Mouse (Mus musculus) ES-Bruce4 (cell line): ENCODE data around the gene Kif13a. TPM values are rescaled to one million over a fixed set of nuclear protein-coding genes. Genes with fewer than 3 reads are reported as not detected.

Experiments used
- H3K27ac ChIP-seq: 2 replicates; pipeline ENCODE4 v1.5.1; 2012; ENCODE audit warnings: low read length, inconsistent platforms; ENCODE audit not compliant: insufficient read depth
- H3K27me3 ChIP-seq: 2 replicates; pipeline ENCODE4 v1.6.1; 2012; ENCODE audit warnings: mild to moderate bottlenecking, low read length, inconsistent platforms; ENCODE audit not compliant: control insufficient read depth, poor library complexity, insufficient read depth, severe bottlenecking
- H3K36me3 ChIP-seq: 2 replicates; pipeline ENCODE4 v1.6.1; 2012; ENCODE audit warnings: inconsistent platforms, mild to moderate bottlenecking, low read length, moderate library complexity; ENCODE audit not compliant: control insufficient read depth, poor library complexity, insufficient read depth, severe bottlenecking
- H3K4me1 ChIP-seq: one replicate; pipeline ENCODE4 v1.8.1; 2011; ENCODE audit warnings: low read length; ENCODE audit not compliant: control insufficient read depth, insufficient read depth
- H3K4me3 ChIP-seq: 2 replicates; pipeline ENCODE4 v1.5.1; 2011; ENCODE audit warnings: low read depth, mild to moderate bottlenecking, low read length
- H3K9ac ChIP-seq: 2 replicates; pipeline ENCODE4 v1.6.1; 2012; ENCODE audit warnings: low read depth, mild to moderate bottlenecking, inconsistent platforms; ENCODE audit not compliant: poor library complexity, severe bottlenecking
- H3K9me3 ChIP-seq: replicated peaks from 2 replicates; pipeline ENCODE4 v1.6.1; 2012; ENCODE audit warnings: mild to moderate bottlenecking, low read length, inconsistent platforms; ENCODE audit not compliant: control insufficient read depth, poor library complexity, insufficient read depth, severe bottlenecking
- CTCF ChIP-seq: IDR thresholded peaks from one replicate; pipeline ENCODE4 v1.8.1; 2011; ENCODE audit warnings: low read depth, low read length
- EP300 ChIP-seq: IDR thresholded peaks from 2 replicates; pipeline ENCODE4 v1.6.1; 2011; ENCODE audit warnings: low read depth, low read length; ENCODE audit not compliant: insufficient read depth
- POLR2A ChIP-seq: IDR thresholded peaks from one replicate; pipeline ENCODE4 v1.8.1; 2011; ENCODE audit warnings: low read length; ENCODE audit not compliant: insufficient read depth
- polyA plus RNA-seq: library from polyadenylated mRNA; stranded (reverse); fragments of >200 nt; gene quantifications from 2 replicates; pipeline ENCODE4 v1.2.4, GENCODE M21; 2011; ENCODE audit warnings: low read depth; ENCODE audit not compliant: missing spikeins, insufficient read depth, insufficient read length

The Kif13a gene
- polyA plus RNA-seq, 1 experiment, result 41.1 TPM

- Histone ChIP-seq H3K27me3 (no peaks in the 10 kb centered on the region), H3K4me1 (no peaks in the 10 kb centered on the region), H3K9ac (peak overlapping the region; percentile 13), H3K9me3 (no peaks in the 10 kb centered on the region), H3K27ac (no peak overlapping the region), H3K36me3 (no peaks in the 10 kb centered on the region), H3K4me3 (peak overlapping the region; percentile 36)
- TF ChIP-seq CTCF, result peak; percentile 32
- no peak for TF ChIP-seq POLR2A
- no peak for TF ChIP-seq EP300
Observed at GRCm38 (mm10) chr13:46810613-46811012, 119.1 kb downstream of the Kif13a start.

DNA sequence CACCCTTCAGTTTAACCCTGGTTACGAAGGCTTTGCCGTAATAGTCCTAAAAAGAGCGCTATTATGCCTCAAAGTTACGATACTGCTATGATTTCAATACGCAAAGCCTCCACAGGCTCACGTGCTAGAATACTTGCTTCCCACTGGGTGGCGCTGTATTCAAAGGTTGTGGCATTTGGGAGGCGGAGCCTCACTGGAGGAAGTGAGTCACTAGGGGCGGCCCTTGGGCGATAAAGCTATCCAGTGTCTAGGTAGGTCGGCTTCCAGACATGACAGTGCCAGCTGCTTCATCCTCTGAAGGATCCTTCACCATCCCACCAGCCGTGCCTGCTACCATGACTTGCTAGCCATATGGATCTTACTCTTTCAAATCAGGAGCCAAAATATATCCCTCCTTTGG, 119.6 kb downstream of the Kif13a start:
- H3K36me3 ChIP-seq, result no peaks in the 10 kb centered on the region
- no peaks in the 10 kb centered on the region for H3K4me1 ChIP-seq
- no peaks in the 10 kb centered on the region for H3K27me3 ChIP-seq
- H3K9ac ChIP-seq, result peak overlapping the region; percentile 13
- peak overlapping the region; percentile 18; the same call in 1 of the 2 replicates for H3K4me3 ChIP-seq
- TF ChIP-seq EP300 (no peak), CTCF (peak; percentile 76), POLR2A (peak; percentile 96)
- no peak overlapping the region for H3K27ac ChIP-seq
- no peaks in the 10 kb centered on the region for H3K9me3 ChIP-seq

GRCm38 (mm10) chr13:46807901-46808300, 121.8 kb downstream of the Kif13a start:
- Histone ChIP-seq H3K9me3 (no peaks in the 10 kb centered on the region), H3K4me1 (no peaks in the 10 kb centered on the region), H3K36me3 (no peaks in the 10 kb centered on the region), H3K4me3 (no peak overlapping the region), H3K27me3 (no peaks in the 10 kb centered on the region), H3K27ac (no peak overlapping the region), H3K9ac (no peak overlapping the region)
- TF ChIP-seq POLR2A (no peak), EP300 (no peak), CTCF (no peak)

GRCm38 (mm10) chr13:46801196-46801595, 128.5 kb downstream of the Kif13a start:
- Histone ChIP-seq H3K4me1 (no peaks in the 10 kb centered on the region), H3K36me3 (peaks cover 5% of the 10 kb centered on the region; the same call in 1 of the 2 replicates), H3K27ac (no peak overlapping the region), H3K27me3 (no peaks in the 10 kb centered on the region), H3K4me3 (no peak overlapping the region), H3K9ac (no peak overlapping the region), H3K9me3 (no peaks in the 10 kb centered on the region)
- TF ChIP-seq CTCF (no peak), POLR2A (no peak), EP300 (no peak)

DNA sequence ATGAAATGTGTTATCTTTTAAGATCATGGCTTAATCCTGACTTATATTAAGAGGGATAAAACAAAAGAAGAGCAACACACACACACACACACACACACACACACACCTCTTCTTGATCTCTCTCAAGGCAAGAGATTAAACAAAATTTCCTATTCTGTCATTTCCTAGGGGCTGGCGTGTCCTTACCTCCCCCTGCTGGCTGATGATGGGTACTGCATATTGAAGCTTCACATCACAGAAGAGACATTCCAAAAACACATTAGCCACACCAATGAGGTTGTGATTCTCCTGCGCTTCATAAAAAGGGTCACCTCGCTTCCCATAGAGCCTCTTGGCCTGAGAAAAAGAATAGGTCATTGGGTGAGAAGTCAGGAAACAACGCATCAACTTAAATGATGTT, 131.5 kb downstream of the Kif13a start:
- Histone ChIP-seq H3K9me3 (no peaks in the 10 kb centered on the region), H3K9ac (no peak overlapping the region), H3K27me3 (no peaks in the 10 kb centered on the region), H3K4me1 (no peaks in the 10 kb centered on the region), H3K4me3 (no peak overlapping the region), H3K36me3 (peaks cover 5% of the 10 kb centered on the region; the same call in 1 of the 2 replicates), H3K27ac (no peak overlapping the region)
- no peak for TF ChIP-seq POLR2A
- TF ChIP-seq CTCF, result peak; percentile 48

GRCm38 (mm10) chr13:46796381-46796780, 133.3 kb downstream of the Kif13a start:
- H3K9ac ChIP-seq, result no peak overlapping the region
- H3K4me3 ChIP-seq, result no peak overlapping the region
- H3K27me3 ChIP-seq, result no peaks in the 10 kb centered on the region
- H3K4me1 ChIP-seq, result no peaks in the 10 kb centered on the region
- H3K36me3 ChIP-seq, result 0 out of 2 replicates have a peak, but pooled peaks cover 7% of the 10 kb centered on the region
- no peak overlapping the region for H3K27ac ChIP-seq
- no peaks in the 10 kb centered on the region for H3K9me3 ChIP-seq
- TF ChIP-seq EP300, result no peak
- no peak for TF ChIP-seq CTCF
- TF ChIP-seq POLR2A, result no peak
